Mouse (Mus musculus): ENCODE measurements at regions not wholly inside any gene's neighbourhood (a gene's known extent, or its start where the extent isn't known, plus 50 kb on each side); places are given as distances from the start of the nearest gene placed in this dataset.

DNA sequence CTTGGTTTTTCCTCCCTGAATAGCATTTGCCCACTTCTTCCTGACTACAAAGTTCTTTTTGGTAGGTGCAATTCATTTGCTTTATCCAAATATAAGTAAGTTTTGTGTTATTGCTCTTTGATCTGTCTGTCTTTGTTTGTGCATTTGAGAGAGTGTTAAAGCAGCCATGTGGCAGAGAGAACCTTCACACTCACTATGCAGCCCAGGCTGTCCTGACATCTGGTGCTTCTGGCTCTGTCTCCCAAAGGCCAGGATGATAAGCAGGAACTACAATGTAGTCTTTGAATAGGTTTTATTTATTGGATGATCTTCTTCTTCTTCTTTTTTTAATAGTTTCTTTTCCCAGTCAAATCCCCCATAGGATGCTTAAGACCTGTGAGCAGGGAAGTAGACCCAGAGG lies 726.7 kb downstream of the Gm10283 start:
- DNase-seq (ENCODE audit: low spot score) = peak; percentile 16

GRCm38 (mm10) chr8:59768146-59768545 lies 734.9 kb downstream of the Gm10283 start:
- DNase-seq (ENCODE audit: low spot score) = no peak

All from layer of hippocampus, adult 11-12 months (tissue).